In the genomic region with DNA sequence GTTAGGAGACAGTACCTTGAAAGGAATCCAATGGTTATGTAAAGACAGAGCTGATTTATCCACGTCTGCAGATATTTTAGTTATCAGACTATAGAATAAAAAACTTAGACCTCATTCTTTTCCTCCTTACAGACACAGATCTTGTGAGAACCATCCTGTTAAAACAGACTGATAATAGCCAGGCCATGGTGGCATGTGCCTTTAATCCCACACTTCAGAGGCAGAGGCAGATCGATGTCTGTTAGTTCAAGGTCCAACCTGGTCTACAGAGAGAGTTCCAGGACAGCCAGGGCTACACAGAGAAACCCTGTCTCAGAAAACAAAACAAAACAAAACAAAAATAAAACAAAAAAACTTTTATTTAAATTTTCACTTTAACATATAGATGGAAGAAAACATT, we compare ENCODE assay signal across 25 mouse cellular contexts.
A peak's percentile ranks its signal among the peaks of the same experiment; 100 is the strongest.
DNase-seq lines count a peak whose midpoint lies in the region; ATAC-seq and TF ChIP-seq lines count a peak whose summit lies in the region.
"Had no signal": no experiment of that assay in that cellular context is flagged by ENCODE, and none has a peak within 500 bp of the region (broad histone marks: within the 10 kb centered on the region; RNA-seq: fewer than 3 reads in every experiment).

No protein-coding gene starts in this region.

- peaks cover 52% of the 10 kb centered on the region for H3K36me3 ChIP-seq in heart, adult 2 months (ENCODE audit: control insufficient read depth, insufficient read depth, low read length)
- no peaks in the 10 kb centered on the region; the same call in 1 of the 2 replicates for H3K36me3 ChIP-seq in lung, embryonic 14.5 days (ENCODE audit: insufficient read depth)
- H3K36me3 ChIP-seq in lung, embryonic 16.5 days (ENCODE audit: control insufficient read depth, insufficient read depth, low read length) = 0 out of 2 replicates have a peak, but pooled peaks cover 1% of the 10 kb centered on the region
- H3K36me3 ChIP-seq: embryonic facial prominence, embryonic 10.5 days; embryonic facial prominence, embryonic 12.5 days; G1E had no signal

- no peak for TF ChIP-seq POLR2A in heart, adult 2 months (IDR thresholded peaks at IDR 0.05; ENCODE audit: insufficient read depth, low read depth, low read length)

- H3K27ac ChIP-seq in heart, adult 2 months = no peak overlapping the region
- H3K27ac ChIP-seq in left cerebral cortex, adult 2 months = peak overlapping the region; percentile 8; the same call in 1 of the 2 replicates
- H3K27ac ChIP-seq in lung, embryonic 14.5 days (ENCODE audit: low read depth) = peak overlapping the region; percentile 84
- H3K27ac ChIP-seq in lung, embryonic 16.5 days (ENCODE audit: low read length) = peak overlapping the region; percentile 68; the same call in 1 of the 2 replicates
- H3K27ac ChIP-seq: embryonic facial prominence, embryonic 10.5 days; forebrain, embryonic 13.5 days had no signal

- ATAC-seq in lung, embryonic 14.5 days (ENCODE audit: insufficient read depth) = no peak
- no peak for ATAC-seq in lung, embryonic 16.5 days (ENCODE audit: low read depth)
- ATAC-seq: activated CD4-positive, CD25-positive, alpha-beta regulatory T cell, adult 4 months; CD4-positive, CD25-positive, alpha-beta regulatory T cell, adult 4 months; forebrain, embryonic 13.5 days; Patski had no signal

- peaks cover 9% of the 10 kb centered on the region for H3K79me2 ChIP-seq in heart, adult 2 months (replicated peaks; ENCODE audit: control insufficient read depth, insufficient read depth, low read length)

- WGBS in heart, adult 2 months = 72% methylated on average over 2 of the region's 2 CpGs
- WGBS in lung, embryonic 14.5 days = 42% methylated on average over 2 of the region's 2 CpGs
- 43% methylated on average over 2 of the region's 2 CpGs for WGBS in lung, embryonic 16.5 days

- H3K9ac ChIP-seq in heart, adult 2 months (ENCODE audit: low read depth, low read length) = no peak overlapping the region
- no peak overlapping the region for H3K9ac ChIP-seq in lung, embryonic 14.5 days
- H3K9ac ChIP-seq in lung, embryonic 16.5 days (ENCODE audit: low read length) = no peak overlapping the region
- H3K9ac ChIP-seq: embryonic facial prominence, embryonic 12.5 days; forebrain, embryonic 13.5 days had no signal

- intact Hi-C loops in heart, adult 2 months (cut with DNase I) = no loop called here
- intact Hi-C loops in left cerebral cortex, adult 2 months (cut with DNase I) = no loop called here
- intact Hi-C loops in left cerebral cortex, postnatal 10 days (cut with DNase I) = no loop called here

- no peak overlapping the region for H3K4me2 ChIP-seq in lung, embryonic 14.5 days
- H3K4me2 ChIP-seq in lung, embryonic 16.5 days (ENCODE audit: low read depth, low read length) = no peak overlapping the region
- H3K4me2 ChIP-seq: embryonic facial prominence, embryonic 12.5 days; forebrain, embryonic 13.5 days had no signal

- no peaks in the 10 kb centered on the region for H3K9me3 ChIP-seq in lung, embryonic 14.5 days (ENCODE audit: low read depth, low read length)
- H3K9me3 ChIP-seq in lung, embryonic 16.5 days (ENCODE audit: control insufficient read depth, low read length) = no peaks in the 10 kb centered on the region
- H3K9me3 ChIP-seq: embryonic facial prominence, embryonic 10.5 days; embryonic facial prominence, embryonic 12.5 days; forebrain, embryonic 13.5 days had no signal

- DNase-seq in heart, adult 11 months = peak; percentile 57
- DNase-seq in heart, adult 2 months = no peak
- no peak for DNase-seq in left cerebral cortex, adult 2 months (ENCODE audit: extremely low spot score in 1 of 2, low spot score in 2 of 2)
- no peak for DNase-seq in left cerebral cortex, postnatal 10 days (ENCODE audit: extremely low spot score in 1 of 2, low spot score in 2 of 2)
- no peak for DNase-seq in lung, embryonic 14.5 days
- no peak for DNase-seq in lung, postnatal 14 days
- no peak for DNase-seq in lung, postnatal 4 days
- DNase-seq: adrenal gland, adult 8-10 months; adrenal gland, postnatal 14 days; adrenal gland, postnatal 36 days; B cell, adult 2 months; cerebellum, adult 11-12 months; cerebellum, adult 2 months; cerebellum, adult 9-10 months; cerebellum, postnatal 10 days; cerebellum, postnatal 25 days had no signal

- peaks cover 29% of the 10 kb centered on the region for H3K4me1 ChIP-seq in heart, adult 2 months (ENCODE audit: control insufficient read depth, insufficient read depth, low read length)
- H3K4me1 ChIP-seq in lung, embryonic 14.5 days (ENCODE audit: insufficient read depth) = peaks cover 62% of the 10 kb centered on the region
- H3K4me1 ChIP-seq in lung, embryonic 16.5 days (replicated peaks; ENCODE audit: control insufficient read depth, insufficient read depth, low read length) = peaks cover 80% of the 10 kb centered on the region

- no peak for TF ChIP-seq CTCF in heart, adult 2 months (IDR thresholded peaks at IDR 0.05)
- no peak for TF ChIP-seq CTCF in left cerebral cortex, adult 2 months (IDR thresholded peaks at IDR 0.05)
- TF ChIP-seq CTCF in lung, embryonic 14.5 days (IDR thresholded peaks at IDR 0.05; ENCODE audit: low read depth) = no peak

- no peak for TF ChIP-seq EP300 in heart, adult 2 months (IDR thresholded peaks at IDR 0.05; ENCODE audit: insufficient read depth, low read depth, low read length)

- H3K27me3 ChIP-seq in heart, adult 2 months (ENCODE audit: control insufficient read depth, insufficient read depth, low read length) = no peaks in the 10 kb centered on the region
- no peaks in the 10 kb centered on the region for H3K27me3 ChIP-seq in lung, embryonic 14.5 days (ENCODE audit: insufficient read depth, low read length)
- no peaks in the 10 kb centered on the region for H3K27me3 ChIP-seq in lung, embryonic 16.5 days (ENCODE audit: control insufficient read depth, insufficient read depth, low read depth, low read length)
- H3K27me3 ChIP-seq: CH12.LX; embryonic facial prominence, embryonic 12.5 days; forebrain, embryonic 13.5 days; Patski had no signal

- H3K4me3 ChIP-seq in heart, adult 2 months = no peak overlapping the region
- H3K4me3 ChIP-seq in left cerebral cortex, adult 2 months = no peak overlapping the region
- H3K4me3 ChIP-seq in lung, embryonic 14.5 days (ENCODE audit: low read depth, low read length) = no peak overlapping the region
- no peak overlapping the region for H3K4me3 ChIP-seq in lung, embryonic 16.5 days (ENCODE audit: low read length)
- H3K4me3 ChIP-seq: embryonic facial prominence, embryonic 10.5 days; embryonic facial prominence, embryonic 12.5 days; forebrain, embryonic 13.5 days had no signal
